Mouse (Mus musculus) E14TG2a.4 (cell line): ENCODE measurements around the gene Spata1.

Source experiments
- CTCF ChIP-seq: conservative IDR thresholded peaks from 2 replicates; pipeline ENCODE4 v1.5.1; 2014; ENCODE audit warnings: low read length
- NANOG ChIP-seq: IDR thresholded peaks from 2 replicates; pipeline ENCODE4 v1.6.1; 2014; ENCODE audit warnings: borderline replicate concordance, low read length, mixed read lengths

GRCm38 (mm10) chr3:146494941-146495340 is 4.6 kb downstream of the Spata1 start:
- no peak for TF ChIP-seq CTCF
- no peak for TF ChIP-seq NANOG
